Mouse (Mus musculus): ENCODE measurements around the gene Fggy.

Fggy gene

DNA sequence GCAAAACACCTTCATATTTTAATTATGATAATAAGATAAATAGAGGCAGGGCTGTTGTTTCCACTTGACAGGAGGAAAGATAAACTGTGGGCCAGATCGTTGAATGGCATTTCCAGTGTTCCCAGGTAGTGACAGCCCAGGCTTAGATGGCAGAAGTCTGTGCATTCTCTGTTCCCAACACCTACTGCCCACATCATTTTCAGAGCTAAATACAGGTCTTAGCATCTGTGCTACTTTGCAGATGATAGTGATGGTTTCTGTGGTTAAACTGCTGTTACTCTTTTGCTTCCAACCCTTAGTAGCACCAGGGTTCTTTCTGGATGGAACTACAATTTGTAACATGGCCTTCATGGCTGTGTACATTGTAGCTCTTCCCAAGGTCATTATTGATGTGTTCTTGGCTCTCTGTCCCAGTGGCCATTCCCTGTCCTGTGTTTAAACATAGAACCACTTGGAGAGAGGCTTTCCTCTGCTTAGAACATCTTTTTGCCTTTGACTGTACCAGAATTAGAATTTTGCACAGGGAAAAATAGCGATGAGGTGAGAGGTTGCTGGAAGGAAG is 31.5 kb downstream of the Fggy start:
- no peak for DNase-seq (ENCODE audit: low spot score in 2 of 2)

DNA sequence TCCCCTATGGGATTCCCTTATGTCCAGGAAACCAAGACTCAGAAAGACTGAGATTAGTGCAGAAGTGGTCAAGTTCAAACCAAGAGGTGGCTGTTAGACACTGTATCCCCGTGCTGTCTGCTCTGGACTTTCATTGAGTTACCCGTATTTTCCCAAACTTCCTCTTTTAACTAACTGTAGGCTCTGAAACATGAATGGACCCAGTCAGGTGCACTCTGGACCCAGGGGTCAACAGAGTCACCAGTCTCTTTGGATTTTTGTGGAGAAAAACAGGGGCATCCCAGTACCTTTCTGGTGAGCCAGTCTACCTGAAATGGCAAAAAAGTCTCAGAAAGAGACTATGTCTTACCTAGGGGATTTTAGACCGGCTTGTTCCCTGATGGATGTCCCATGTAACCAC is 33.6 kb downstream of the Fggy start:
- no peak for DNase-seq (ENCODE audit: low spot score in 2 of 2)

DNA sequence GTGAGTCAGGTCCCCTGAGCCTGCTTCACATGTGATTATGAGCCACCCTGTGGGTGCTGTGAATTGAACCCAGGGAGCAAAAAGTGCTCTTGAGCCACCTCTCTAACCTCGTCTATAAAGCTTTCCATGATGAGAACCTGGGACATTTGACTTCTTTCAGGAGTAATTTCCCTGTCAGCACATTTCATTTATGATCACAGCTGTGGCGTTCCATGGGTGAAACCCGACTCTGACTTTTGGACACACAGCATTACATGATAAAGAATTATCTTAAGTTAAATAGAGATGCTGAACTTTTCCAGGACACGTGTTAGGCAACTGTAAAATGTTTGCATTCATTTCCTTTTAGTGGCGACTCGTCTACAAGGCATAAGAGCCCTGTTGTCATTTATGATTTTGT is 39.9 kb downstream of the Fggy start:
- DNase-seq (ENCODE audit: low spot score in 2 of 2) = no peak

DNA sequence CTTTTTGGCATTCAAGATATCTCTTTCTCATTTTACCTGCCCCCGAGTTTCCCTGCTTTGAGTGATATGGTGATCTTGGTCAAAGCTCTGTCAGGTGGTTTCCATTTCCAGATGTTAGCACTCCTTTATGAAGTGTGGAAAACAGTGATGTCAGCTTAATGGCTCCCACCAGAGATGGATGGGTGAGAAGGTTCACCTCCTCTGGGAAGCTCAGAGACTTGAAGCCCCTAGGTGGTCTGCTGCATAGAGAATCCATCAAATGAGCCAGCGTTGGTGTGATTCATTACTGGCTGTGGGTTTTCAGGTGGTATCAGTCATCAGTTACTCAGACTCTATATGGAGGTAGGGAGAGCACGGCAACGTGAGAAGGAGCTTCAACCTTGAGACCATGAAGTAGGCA is 44.5 kb downstream of the Fggy start:
- no peak for DNase-seq (ENCODE audit: low spot score in 2 of 2)

DNA sequence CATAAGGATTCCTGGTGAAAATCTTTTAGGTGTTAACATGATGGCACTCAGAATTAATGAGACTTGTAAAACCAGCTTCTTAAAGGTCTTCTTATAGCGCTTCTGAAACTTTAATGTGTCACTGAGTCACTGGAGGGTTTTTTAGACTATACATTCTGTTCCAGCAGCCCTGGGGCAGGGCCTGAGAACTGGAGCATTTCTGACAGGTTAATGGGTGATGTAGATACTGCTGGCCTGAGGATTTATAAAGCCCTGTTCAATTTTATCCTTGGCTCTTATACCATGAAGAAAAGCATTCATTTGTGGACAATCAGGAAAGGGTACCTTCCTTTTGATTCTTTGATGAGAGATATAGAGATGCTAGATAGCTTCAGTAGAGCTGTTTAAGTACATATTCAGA is 45.9 kb downstream of the Fggy start:
- DNase-seq (ENCODE audit: low spot score in 2 of 2) = no peak

DNA sequence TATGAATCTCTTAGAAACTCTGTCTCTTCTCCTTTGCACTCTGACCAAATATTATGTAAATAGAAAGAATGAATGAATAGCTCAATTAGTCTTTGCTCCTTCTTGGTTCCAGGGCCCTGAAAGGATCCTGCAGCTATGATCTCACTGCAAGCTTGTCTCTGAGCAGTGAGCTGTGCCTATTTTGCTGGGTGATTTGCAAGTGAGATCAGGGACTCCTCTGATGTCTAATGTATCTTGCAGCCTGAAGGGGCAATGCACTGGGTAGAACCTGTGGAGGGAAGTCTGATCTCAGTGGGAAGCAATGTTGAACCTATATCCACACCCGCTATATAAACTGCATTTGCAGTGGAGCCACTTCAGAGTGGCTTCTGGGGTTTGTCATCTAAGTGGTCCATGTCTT is 53.4 kb downstream of the Fggy start:
- DNase-seq (ENCODE audit: low spot score in 2 of 2) = no peak

DNA sequence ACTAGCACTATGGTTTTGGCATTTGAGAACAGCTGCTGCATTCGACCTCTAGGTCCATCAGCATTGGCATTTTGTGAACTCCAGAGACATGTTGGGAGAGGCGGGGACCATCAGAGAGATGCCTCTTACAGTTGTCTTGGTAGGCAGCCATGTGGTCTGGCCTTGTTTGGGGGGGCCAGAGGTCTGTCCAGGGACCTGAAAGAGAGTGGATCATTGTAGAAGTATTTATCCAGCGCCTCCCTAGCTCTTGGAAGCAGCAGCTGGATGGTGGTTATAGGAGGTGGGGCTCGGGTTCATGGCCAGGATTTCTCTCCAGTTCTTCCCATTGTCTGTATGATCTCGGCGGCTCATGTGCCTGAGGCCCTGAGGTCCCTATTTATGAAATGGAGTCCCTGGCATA is 54.1 kb downstream of the Fggy start:
- DNase-seq (ENCODE audit: low spot score in 2 of 2) = peak in 1 of 2 experiments; percentile 14

DNA sequence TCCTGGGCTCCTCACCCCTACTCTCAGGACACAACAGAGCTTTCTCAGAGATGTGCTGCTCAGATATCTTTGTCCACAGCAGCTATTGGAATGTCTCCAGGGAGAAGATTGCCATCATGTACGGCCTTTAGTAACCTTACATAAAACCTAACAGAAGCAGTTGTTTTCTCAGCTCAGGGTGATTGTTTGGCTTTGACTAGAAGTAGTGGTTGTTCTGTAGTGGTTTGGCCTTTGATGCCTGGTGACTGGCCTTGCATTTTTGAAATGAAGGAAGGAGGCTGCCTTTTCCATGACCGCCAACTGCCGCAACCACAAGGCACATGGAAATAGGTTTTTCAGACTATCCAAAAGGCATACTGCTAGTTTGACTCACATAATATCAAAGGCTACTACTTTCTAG is 63.7 kb downstream of the Fggy start:
- DNase-seq (ENCODE audit: low spot score in 2 of 2) = no peak

DNA sequence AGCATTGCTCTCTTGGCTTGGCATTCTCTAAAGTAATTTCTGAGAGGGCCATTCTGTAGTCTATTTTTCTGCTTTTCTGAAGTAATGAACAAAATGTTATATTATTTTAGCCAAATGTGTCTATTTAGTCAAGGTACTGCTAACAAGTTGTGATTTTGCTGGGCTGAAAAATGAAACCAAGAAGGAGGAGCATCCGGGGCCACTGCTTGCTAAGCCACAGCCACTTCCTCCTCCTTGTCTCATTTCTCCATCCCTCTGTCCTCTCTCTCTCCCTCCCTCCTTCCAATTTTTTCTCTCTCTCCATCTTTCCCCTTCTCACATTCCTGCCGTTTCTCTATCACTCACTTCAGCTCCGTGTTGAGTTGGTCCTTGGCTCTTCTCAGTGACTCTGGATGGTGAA is 67.4 kb downstream of the Fggy start:
- no peak for DNase-seq (ENCODE audit: low spot score in 2 of 2)

DNA sequence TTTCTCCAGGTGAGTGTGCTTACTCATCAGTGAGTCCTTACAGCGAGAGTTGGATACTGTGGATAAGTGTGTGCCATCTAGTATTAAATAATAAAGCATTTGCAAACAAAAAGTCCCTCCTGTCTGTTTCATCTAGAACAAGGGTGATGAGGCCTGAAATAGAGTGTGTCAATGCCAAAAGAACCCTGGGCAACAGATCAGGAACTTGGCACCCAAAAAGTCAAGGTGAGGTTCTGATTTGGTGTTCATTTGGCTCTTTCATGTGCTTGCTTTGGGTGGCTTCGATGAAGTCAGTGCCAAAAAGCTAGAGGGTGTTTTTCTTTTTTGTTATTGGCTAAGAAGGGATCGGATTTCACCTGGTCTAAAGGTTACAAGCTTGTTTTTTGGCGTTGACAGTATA is 68.3 kb downstream of the Fggy start:
- no peak for DNase-seq (ENCODE audit: low spot score in 2 of 2)

DNA sequence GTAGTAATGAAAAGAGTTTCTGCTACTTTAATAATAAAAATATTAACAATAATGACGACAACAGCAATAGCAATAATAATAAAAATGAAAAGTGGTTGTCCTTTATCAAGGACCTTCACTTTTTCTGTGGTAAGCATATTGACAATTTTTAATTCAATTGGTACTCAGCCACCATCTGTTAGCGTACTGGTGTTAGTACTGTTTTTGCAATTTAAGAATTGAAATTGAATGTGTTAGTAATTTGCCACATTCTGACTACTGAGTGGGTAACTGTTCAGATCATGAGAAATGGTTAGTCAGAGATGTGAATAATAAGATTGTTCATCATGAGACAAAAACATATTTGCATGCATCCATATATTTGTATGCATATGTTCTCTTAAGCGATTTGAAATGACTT is 68.9 kb downstream of the Fggy start:
- DNase-seq (ENCODE audit: low spot score in 2 of 2) = no peak

DNA sequence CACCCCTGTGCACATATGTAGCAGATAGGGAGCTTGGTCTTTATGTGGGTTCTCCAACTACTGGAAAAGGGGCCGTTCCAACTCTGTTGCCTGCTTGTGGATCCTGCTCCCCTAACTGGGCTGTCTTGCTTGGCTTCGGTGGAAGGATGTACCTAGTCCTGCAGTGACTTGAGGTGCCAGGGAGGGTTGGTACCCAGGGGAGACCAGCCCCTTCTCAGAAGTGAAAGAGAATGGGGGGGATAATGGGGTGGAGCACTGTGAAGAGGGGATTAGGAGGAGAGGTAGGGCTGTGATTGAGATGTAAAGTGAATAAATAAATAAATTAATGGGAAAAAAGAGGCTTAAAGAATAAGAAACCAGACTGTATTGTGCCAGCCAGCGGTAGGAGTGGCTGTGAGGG is 77.6 kb downstream of the Fggy start:
- no peak for DNase-seq (ENCODE audit: low spot score in 2 of 2)

DNA sequence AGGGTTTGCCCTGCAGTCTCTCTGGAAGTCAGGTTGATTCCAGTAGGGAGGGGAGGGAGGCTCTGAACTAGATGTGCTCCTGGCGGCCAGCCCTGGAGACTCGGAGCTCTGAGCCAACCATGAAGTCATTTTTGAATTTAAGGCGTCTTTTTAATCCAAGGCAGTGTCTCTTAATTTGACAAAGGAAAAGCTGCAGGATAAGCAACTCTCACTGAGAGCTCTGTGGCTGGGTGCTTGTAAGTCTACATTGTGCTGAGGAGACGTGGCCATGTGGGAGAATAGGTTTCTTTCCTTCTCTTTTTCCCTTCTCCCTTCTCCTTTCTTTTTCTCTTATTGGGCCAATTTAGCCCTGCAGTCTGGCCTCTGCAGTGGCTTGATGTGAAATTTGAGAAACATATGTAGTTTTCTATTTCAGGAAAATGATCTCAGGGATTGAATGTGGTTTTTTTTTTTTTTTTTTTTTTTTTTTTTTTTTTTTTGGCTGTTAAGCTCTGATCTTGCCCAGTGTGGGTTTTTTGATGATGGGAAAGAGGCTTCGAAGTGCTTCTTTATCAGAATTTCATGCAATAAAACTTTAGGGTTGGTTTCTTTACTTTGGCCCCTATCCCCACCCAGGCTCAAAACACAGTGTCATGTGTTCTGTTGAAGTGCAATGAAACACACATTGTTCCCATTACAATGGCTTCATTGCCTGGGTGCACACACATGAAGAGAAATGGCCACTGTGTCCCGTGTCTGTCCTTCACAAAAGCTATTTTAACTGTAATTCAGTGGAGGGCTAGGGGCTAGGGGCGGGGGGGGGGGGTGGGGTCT is 79.8 kb downstream of the Fggy start:
- DNase-seq (ENCODE audit: low spot score in 2 of 2) = peak; percentile 12 to 77

DNA sequence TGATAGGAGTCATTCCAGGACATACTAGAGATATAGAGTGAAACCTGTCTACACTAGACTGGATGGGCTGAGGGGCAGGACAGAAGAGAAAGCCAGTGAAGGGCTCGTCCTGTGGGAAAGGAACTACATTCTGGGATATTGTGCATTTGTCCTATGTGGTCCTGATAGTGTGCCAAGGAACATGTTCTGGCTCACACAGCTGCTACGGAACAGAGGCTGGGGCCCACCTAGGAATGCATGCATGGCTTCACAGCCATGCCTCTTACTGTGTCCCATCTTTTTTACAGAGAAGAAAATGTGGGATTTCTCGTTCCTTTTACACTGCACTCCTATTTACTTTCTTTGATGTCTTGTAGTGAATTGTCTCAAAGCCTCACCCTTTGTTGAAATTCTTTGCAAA is 80.8 kb downstream of the Fggy start:
- no peak for DNase-seq (ENCODE audit: low spot score in 2 of 2)

DNA sequence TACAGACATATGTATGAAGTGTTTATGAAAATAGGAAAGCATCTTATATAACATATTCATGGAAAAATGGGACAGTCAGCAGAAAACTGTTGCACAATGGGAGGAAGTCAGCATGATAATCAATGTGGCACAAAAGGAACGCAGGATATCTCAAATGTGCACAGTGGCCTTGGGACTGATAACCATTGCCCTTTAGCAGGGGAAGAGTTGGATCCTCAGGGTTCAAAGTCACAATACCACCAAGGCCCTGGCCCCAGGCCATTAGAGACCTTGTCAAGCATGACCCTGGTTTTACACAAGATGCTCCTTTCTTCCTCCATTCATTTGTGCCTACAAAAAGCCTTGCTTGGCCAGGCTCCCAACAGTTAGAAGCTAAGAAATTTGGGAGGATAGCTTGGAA is 83.5 kb downstream of the Fggy start:
- DNase-seq (ENCODE audit: low spot score in 2 of 2) = no peak

DNA sequence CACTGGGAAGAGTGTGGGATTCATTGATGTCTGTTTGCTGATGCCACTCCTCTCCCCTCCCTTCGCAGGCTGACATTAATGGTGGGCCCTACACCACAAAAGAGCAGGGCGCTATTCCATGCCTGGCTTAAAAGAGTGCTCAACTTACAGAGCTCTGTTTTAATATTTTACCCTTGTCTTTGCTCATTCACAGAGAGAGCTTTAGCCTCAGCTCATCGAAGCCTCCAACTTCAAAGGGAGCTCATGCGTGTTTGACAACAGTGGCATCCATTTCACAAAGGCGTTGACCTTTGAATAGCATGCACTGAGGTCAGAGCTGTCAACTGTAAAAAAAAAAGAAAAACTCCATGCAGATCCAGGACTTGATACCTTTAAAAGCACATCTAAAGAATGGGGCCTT is 86.7 kb downstream of the Fggy start:
- no peak for DNase-seq (ENCODE audit: low spot score in 2 of 2)

DNA sequence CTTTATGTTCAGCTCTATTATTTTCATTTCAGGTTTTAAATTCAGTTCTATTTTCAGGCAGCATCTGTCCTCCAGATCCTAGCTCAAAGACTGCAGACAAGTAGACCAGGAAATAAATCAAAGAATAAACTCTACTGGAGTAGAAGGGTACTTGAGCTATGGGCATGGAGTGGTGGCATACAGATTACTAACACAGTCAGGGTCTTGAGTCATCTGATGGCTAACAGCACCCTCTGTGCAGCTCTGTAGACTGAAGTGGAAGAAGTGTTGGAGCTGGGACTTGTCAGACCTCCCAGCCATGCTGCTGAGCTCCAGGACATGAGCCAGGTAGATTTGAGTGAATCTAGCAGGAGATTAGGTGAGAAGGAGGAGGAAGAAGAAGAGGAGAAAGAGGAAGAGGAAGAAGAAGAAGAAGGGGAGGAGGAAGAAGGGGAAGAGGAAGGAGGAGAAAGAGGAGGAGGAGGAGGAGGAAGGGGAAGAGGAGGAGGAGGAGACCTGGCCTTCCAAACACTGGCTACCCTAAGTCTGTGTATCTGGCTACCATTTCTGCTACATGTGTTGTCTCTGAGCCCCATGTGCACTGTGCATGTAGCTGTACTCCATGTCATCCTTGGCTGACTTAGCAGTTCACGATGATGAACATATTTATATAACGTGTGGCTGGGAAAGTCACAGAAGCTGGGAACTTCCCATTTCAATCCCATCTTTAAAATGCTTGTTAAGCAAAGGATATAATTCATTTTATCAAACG is 91.7 kb downstream of the Fggy start:
- no peak for DNase-seq (ENCODE audit: low spot score in 2 of 2)

DNA sequence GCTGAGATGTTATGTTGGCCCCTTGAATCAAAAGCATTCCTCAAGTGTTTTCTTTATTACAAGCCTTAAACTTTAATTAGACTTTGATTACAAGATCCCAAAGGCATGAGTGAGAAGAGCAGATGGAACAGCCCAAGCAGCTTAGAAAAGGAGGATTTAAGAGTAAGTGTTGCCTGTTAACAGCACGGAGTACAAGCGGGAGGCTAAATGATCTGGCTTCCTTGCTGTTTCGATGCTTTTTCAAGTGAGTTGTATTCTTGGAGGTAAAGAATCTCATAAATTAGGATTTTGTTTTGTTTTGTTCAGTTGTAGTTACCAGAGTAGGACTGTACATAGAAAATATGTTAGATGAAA is 92.2 kb downstream of the Fggy start:
- DNase-seq (ENCODE audit: low spot score in 2 of 2) = no peak

DNA sequence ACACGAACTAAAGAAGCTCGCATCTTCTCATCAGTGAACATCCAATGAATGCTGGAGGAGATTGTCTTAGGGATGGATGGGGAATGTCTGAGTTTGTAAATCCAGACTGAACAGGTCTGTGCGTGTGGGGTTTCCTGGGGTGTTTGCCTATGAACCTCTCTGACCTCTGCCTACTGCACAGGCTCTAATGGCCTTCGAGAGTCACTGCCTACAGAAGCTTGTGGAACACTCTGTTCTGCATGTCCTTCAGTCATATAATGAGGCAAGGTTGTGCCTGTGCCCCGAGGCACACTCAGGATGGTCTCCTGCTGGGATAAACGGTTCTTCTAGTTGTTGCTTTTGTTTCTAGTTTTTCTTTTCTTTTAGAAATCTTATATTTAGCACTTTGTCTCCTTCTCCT is 92.7 kb downstream of the Fggy start:
- DNase-seq (ENCODE audit: low spot score in 2 of 2) = no peak

DNA sequence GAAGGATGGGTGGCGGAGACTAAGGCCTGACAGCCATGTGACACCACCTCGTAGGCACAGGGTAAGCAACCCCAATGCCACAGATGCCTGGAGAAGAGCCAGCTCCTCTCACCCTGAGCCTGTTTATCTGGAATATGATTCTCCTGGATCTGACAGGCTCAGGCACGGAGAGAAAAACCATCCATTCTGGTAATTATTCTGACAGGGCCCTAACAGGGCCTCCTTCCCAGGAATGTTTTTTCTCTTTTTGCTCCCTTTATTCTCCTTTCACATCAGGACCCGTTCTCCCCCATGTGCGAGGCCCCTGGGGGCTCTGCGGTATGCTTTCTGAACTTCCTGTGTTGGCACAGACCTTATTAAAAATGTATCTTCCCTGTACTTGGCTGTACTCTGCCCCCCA is 94.7 kb downstream of the Fggy start:
- no peak for DNase-seq (ENCODE audit: low spot score in 2 of 2)

DNA sequence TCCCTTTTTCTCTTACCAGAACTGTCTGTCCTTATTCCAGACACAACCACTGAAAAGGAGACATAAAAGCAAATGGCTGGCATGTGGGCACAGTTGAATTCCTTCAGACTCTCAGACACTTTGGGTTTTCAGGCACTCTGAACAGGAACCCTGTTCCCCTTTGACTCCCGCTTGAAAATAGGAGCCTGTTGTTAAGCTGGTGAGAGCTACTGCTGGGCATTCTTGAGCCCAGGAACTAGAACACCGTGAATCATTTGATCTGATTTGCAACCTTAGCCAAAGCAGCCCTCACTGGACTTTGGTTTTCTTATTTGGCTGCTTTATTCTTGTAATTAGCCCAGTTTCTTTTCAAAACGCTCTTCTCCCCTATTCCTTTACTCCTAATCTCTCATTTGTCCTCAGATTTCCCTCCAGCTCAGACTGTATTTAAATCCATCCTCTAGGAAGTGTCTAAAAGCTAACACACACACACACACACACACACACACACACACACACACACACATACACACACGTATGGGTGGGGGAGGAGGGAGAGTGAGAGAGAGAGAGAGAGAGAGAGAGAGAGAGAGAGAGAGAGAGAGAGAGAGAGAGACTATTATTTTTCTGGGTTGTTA is 96.1 kb downstream of the Fggy start:
- no peak for DNase-seq (ENCODE audit: low spot score in 2 of 2)

DNA sequence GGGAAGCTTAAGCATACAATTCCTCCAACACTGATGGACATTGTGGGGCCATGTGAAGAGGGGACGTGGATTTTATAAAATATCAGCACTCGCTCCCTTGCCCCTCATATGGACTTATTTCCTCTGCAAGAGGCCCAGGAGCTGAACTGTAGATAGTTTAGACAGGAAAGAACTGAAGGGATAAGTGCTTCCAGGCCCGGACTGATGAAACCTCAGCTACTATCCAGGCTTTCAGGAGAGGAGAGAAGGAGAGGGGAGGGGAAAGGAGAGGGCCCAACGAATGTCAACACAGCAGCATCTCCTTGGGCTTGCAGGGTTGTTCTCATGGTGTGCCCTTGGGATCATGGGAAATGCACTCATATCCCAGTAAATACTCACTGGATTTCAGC is 96.6 kb downstream of the Fggy start:
- no peak for DNase-seq (ENCODE audit: low spot score in 2 of 2)

DNA sequence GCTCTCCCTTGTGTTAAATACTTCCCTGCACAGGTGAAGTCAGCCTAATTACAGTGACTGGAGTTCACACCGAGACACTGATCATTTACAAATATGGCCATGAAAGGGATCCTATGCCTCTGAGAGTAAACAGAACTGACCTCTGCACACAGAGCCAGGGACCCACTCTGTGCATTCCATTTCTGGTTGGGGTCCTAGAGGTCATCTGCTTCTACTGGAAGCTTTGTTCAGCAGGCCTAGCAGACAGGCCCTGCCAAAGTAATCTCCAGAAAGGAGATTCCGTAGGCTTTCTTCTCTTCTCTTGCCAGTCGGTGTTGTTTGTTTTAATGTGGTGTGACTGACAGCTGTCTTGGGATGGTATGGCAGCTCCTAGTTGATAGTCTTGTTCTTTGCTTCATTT is 101.7 kb downstream of the Fggy start:
- DNase-seq (ENCODE audit: low spot score in 2 of 2) = no peak
